Mouse (Mus musculus): ENCODE measurements at regions not wholly inside any gene's neighbourhood (a gene's known extent, or its start where the extent isn't known, plus 50 kb on each side); places are given as distances from the start of the nearest gene placed in this dataset.

- DNase-seq (ENCODE audit: low spot score in 2 of 2) = no peak
Observed at GRCm38 (mm10) chr11:45058658-45059057, 441.5 kb downstream of the Ebf1 start.

GRCm38 (mm10) chr11:45066592-45066991 lies 449.5 kb downstream of the Ebf1 start:
- DNase-seq (ENCODE audit: low spot score in 2 of 2) = no peak

- DNase-seq (ENCODE audit: low spot score in 2 of 2) = no peak
Observed at GRCm38 (mm10) chr11:45070280-45070679, 453.2 kb downstream of the Ebf1 start.

GRCm38 (mm10) chr11:45071195-45071594 lies 454.1 kb downstream of the Ebf1 start:
- no peak for DNase-seq (ENCODE audit: low spot score in 2 of 2)

- no peak for DNase-seq (ENCODE audit: low spot score in 2 of 2)
Observed at GRCm38 (mm10) chr11:45084506-45085037, 467.5 kb downstream of the Ebf1 start.

GRCm38 (mm10) chr11:45085145-45085544 lies 468.0 kb downstream of the Ebf1 start:
- DNase-seq (ENCODE audit: low spot score in 2 of 2) = no peak

- DNase-seq (ENCODE audit: low spot score in 2 of 2) = no peak
Observed at GRCm38 (mm10) chr11:45087186-45087915, 470.2 kb downstream of the Ebf1 start.

- DNase-seq (ENCODE audit: low spot score in 2 of 2) = no peak
Observed at GRCm38 (mm10) chr11:45088286-45088685, 471.2 kb downstream of the Ebf1 start.

GRCm38 (mm10) chr11:45089561-45089960 lies 472.4 kb downstream of the Ebf1 start:
- peak in 1 of 2 experiments; percentile 20 for DNase-seq (ENCODE audit: low spot score in 2 of 2)

GRCm38 (mm10) chr11:45103498-45104336 lies 486.6 kb downstream of the Ebf1 start:
- no peak for DNase-seq (ENCODE audit: low spot score in 2 of 2)

GRCm38 (mm10) chr11:45116702-45117101 lies 499.6 kb downstream of the Ebf1 start:
- DNase-seq (ENCODE audit: low spot score in 2 of 2) = peak in 1 of 2 experiments; percentile 43

- DNase-seq (ENCODE audit: low spot score in 2 of 2) = no peak
Observed at GRCm38 (mm10) chr11:45123276-45123675, 506.2 kb downstream of the Ebf1 start.

- no peak for DNase-seq (ENCODE audit: low spot score in 2 of 2)
Observed at GRCm38 (mm10) chr11:45136781-45137180, 519.7 kb downstream of the Ebf1 start.

GRCm38 (mm10) chr11:45138351-45138975 lies 521.3 kb downstream of the Ebf1 start:
- no peak for DNase-seq (ENCODE audit: low spot score in 2 of 2)

GRCm38 (mm10) chr11:45140490-45140889 lies 523.4 kb downstream of the Ebf1 start:
- peak in 1 of 2 experiments; percentile 29 for DNase-seq (ENCODE audit: low spot score in 2 of 2)

GRCm38 (mm10) chr11:45154070-45154469 lies 537.0 kb downstream of the Ebf1 start:
- no peak for DNase-seq (ENCODE audit: low spot score in 2 of 2)

- DNase-seq (ENCODE audit: low spot score in 2 of 2) = no peak
Observed at GRCm38 (mm10) chr11:45154497-45154896, 537.4 kb downstream of the Ebf1 start.

- DNase-seq (ENCODE audit: low spot score in 2 of 2) = peak in 1 of 2 experiments; percentile 26
Observed at GRCm38 (mm10) chr11:45155782-45156181, 538.7 kb downstream of the Ebf1 start.

GRCm38 (mm10) chr11:45158282-45158681 lies 541.2 kb downstream of the Ebf1 start:
- no peak for DNase-seq (ENCODE audit: low spot score in 2 of 2)

GRCm38 (mm10) chr11:45160871-45161270 lies 543.8 kb downstream of the Ebf1 start:
- DNase-seq (ENCODE audit: low spot score in 2 of 2) = peak in 1 of 2 experiments; percentile 7

- no peak for DNase-seq (ENCODE audit: low spot score in 2 of 2)
Observed at GRCm38 (mm10) chr11:45173546-45173945, 556.4 kb downstream of the Ebf1 start.

- DNase-seq (ENCODE audit: low spot score in 2 of 2) = no peak
Observed at GRCm38 (mm10) chr11:45174071-45174470, 557.0 kb downstream of the Ebf1 start.
